Mouse (Mus musculus) hindbrain, postnatal 0 days (tissue): ENCODE data around the gene Zbtb6. TPM values are rescaled to one million over a fixed set of nuclear protein-coding genes. Genes with fewer than 3 reads are reported as not detected.

Source experiments
- ATAC-seq: fragments of 200-750 bp; cut with Nextera tagmentation; 2 replicates; pipeline ENCODE4 v1.8.0; 2017; ENCODE audit warnings: mild to moderate bottlenecking, moderate TSS enrichment, moderate library complexity
- DNase-seq: peaks from one replicate; pipeline ENCODE4 v3.0.0-alpha.2; 2015; ENCODE audit warnings: low spot score
- H3K27ac ChIP-seq: fragments of 300-500 bp; sonication (generic); 2 replicates; pipeline ENCODE4 v1.5.1; 2014; ENCODE audit warnings: mild to moderate bottlenecking
- H3K27me3 ChIP-seq: fragments of 300-500 bp; sonication (generic); 2 replicates; pipeline ENCODE4 v1.6.1; 2014; ENCODE audit warnings: low read length, mixed read lengths; ENCODE audit not compliant: insufficient read depth
- H3K36me3 ChIP-seq: fragments of 300-500 bp; sonication (generic); 2 replicates; pipeline ENCODE4 v1.6.1; 2014; ENCODE audit warnings: low read length, mixed read lengths; ENCODE audit not compliant: insufficient read depth
- H3K4me1 ChIP-seq: fragments of 300-500 bp; sonication (generic); 2 replicates; pipeline ENCODE4 v1.6.1; 2014; ENCODE audit warnings: antibody characterized with exemption, low read length, mixed read lengths; ENCODE audit not compliant: insufficient read depth
- H3K4me2 ChIP-seq: fragments of 300-500 bp; sonication (generic); 2 replicates; pipeline ENCODE4 v1.6.1; 2014; ENCODE audit warnings: low read depth, mild to moderate bottlenecking, low read length, moderate library complexity, mixed read lengths
- H3K4me3 ChIP-seq: fragments of 300-500 bp; sonication (generic); 2 replicates; pipeline ENCODE4 v1.5.1; 2014; ENCODE audit warnings: low read length
- H3K9ac ChIP-seq: fragments of 300-500 bp; sonication (generic); replicated peaks from 2 replicates; pipeline ENCODE4 v1.6.1; 2014; ENCODE audit warnings: mild to moderate bottlenecking, low read length, moderate library complexity, mixed read lengths
- H3K9me3 ChIP-seq: fragments of 300-500 bp; sonication (generic); 2 replicates; pipeline ENCODE4 v1.6.1; 2016; ENCODE audit warnings: low read length, mixed read lengths
- CTCF ChIP-seq: IDR thresholded peaks from 2 replicates; pipeline ENCODE4 v1.5.1; 2016; ENCODE audit warnings: antibody characterized with exemption, control low read depth, low read depth
- WGBS: fragments of 180-500 bp; shearing (Covaris S2); extraction: QIAGEN DNeasy Blood & Tissue Kit; methylation state at CpG from one replicate; pipeline ENCODE4 v1.1.7; 2014; 5-methylcytosine and 5-hydroxymethylcytosine counted together
- polyA plus RNA-seq: library from polyadenylated mRNA; unstranded; fragments of >200 nt; fragmentation: Nextera tagmentation; extraction: Ambion mirVana; gene quantifications from 2 replicates; pipeline ENCODE4 v1.2.1, GENCODE M21; 2015
- total RNA-seq: library from RNA; depleted of rRNA; stranded (reverse); fragments of >200 nt; gene quantifications from 2 replicates; pipeline ENCODE4 v1.2.3, GENCODE M21; 2014

The Zbtb6 gene
- total and polyA plus RNA-seq, 2 experiments from 2014 or later: 7.7 to 24.5 TPM

DNA sequence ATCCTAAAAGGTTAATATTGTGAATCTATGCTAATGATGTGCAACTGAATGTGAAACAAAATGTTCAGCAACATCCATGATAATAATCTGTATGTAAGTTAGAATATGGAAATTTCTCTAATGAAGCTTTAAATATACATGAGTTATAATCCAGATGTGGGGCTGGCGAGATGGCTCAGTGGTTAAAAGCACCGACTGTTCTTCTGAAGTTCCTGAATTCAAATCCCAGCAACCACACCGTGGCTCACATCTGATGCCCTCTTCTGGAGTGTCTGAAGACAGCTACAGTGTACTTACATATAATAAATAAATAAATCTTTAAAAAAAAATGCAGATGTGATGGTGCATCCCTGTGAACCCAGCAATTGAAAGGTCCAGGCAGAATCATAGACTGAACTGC lies 19.3 kb downstream of the Zbtb6 start:
- no peak for DNase-seq
- WGBS: 51% methylated on average over 3 of the region's 3 CpGs
- H3K27ac ChIP-seq: no peak overlapping the region

GRCm38 (mm10) chr2:37422306-37423304 lies 20.4 kb downstream of the Zbtb6 start, which contains the start of gene Rc3h2:
Gene Rc3h2, minus strand, starts transcription at chr2:37422903.
- TF ChIP-seq CTCF: no peak
- H3K27ac ChIP-seq: peak within 1 kb of the TSS; percentile 97
- H3K4me2 ChIP-seq: peak within 1 kb of the TSS; percentile 66
- peak; percentile 100 for ATAC-seq
- DNase-seq: peak; percentile 98
- no peaks in the 10 kb centered on the region; the same call in 1 of the 2 replicates for H3K36me3 ChIP-seq
- under 1% methylated on average over 54 of the region's 75 CpGs for WGBS
- peak within 1 kb of the TSS; percentile 96 for H3K4me3 ChIP-seq
- peak within 1 kb of the TSS; percentile 98 for H3K9ac ChIP-seq
- no peaks in the 10 kb centered on the region for H3K27me3 ChIP-seq
- H3K4me1 ChIP-seq: peaks cover 14% of the 10 kb centered on the region; the same call in 1 of the 2 replicates
- no peaks in the 10 kb centered on the region for H3K9me3 ChIP-seq

More for the DNA sequence above, 19.3 kb downstream of the Zbtb6 start:
- H3K4me3 ChIP-seq: no peak overlapping the region
- no peaks in the 10 kb centered on the region for H3K9me3 ChIP-seq
- H3K27me3 ChIP-seq: no peaks in the 10 kb centered on the region
- no peak overlapping the region for H3K9ac ChIP-seq
- ATAC-seq: no peak
- no peak overlapping the region for H3K4me2 ChIP-seq
- H3K4me1 ChIP-seq: peaks cover 14% of the 10 kb centered on the region; the same call in 1 of the 2 replicates
- H3K36me3 ChIP-seq: no peaks in the 10 kb centered on the region; the same call in 1 of the 2 replicates
- no peak for TF ChIP-seq CTCF

DNA sequence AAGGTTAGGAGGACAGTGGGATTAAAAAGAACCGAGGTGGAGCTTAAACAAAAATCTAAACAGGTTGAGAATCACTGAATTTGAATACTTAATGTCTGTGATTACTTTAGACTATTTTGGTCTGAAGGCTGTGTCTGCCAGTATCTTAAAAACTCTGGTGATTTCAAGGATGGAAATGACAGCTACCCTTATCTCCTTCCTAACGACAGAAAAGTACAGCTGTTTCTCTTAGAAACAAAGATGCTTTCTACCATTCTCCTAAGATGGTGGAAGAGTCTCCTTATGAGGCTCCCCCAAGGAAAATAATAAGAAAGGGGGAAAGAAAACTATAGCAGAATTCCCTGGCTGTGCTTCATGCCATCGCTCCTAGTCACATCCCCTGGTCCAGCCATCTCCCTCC lies 21.1 kb downstream of the Zbtb6 start:
- Histone ChIP-seq H3K27me3 (no peaks in the 10 kb centered on the region), H3K4me3 (peak overlapping the region; percentile 96), H3K4me1 (peaks cover 14% of the 10 kb centered on the region; the same call in 1 of the 2 replicates), H3K9ac (peak overlapping the region; percentile 98), H3K4me2 (peak overlapping the region; percentile 66), H3K9me3 (no peaks in the 10 kb centered on the region), H3K36me3 (no peaks in the 10 kb centered on the region; the same call in 1 of the 2 replicates), H3K27ac (peak overlapping the region; percentile 97)
- no peak for TF ChIP-seq CTCF
- no peak for ATAC-seq
- no peak for DNase-seq
- 5% methylated on average over 3 of the region's 3 CpGs for WGBS

- Histone ChIP-seq H3K4me2 (no peak overlapping the region), H3K36me3 (peaks cover 16% of the 10 kb centered on the region), H3K27me3 (no peaks in the 10 kb centered on the region), H3K4me3 (no peak overlapping the region), H3K4me1 (no peaks in the 10 kb centered on the region), H3K27ac (no peak overlapping the region), H3K9ac (no peak overlapping the region), H3K9me3 (no peaks in the 10 kb centered on the region)
- ATAC-seq (no peak), DNase-seq (peak; percentile 35)
- WGBS: 43% methylated on average over 1 of the region's 1 CpGs
- TF ChIP-seq CTCF: peak; percentile 33; the same call in 1 of the 2 replicates
These were observed 47.4 kb downstream of the Zbtb6 start for GRCm38 (mm10) chr2:37395539-37395938.

DNA sequence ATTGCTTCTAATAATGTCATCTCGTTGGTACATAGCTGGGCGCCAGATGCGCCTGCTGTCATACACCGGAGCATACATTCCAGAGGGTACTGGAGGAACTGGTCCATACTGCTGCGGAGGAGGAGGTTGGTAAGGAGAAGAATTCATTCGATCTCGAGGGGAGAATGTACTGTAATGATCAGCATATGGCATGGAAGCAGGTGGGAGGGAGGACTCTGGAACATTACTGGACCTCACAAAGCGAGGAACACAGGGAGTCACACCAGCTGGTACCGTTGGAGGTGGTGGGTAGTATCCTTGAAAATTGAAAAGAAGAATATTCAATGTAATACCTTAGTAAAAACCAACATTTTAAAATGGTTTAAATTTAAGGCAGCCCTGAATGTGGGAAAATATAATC lies 60.0 kb downstream of the Zbtb6 start:
- no peaks in the 10 kb centered on the region for H3K9me3 ChIP-seq
- no peak overlapping the region for H3K27ac ChIP-seq
- no peaks in the 10 kb centered on the region for H3K4me1 ChIP-seq
- no peak for DNase-seq
- no peak overlapping the region for H3K9ac ChIP-seq
- ATAC-seq: no peak
- H3K4me2 ChIP-seq: no peak overlapping the region
- H3K27me3 ChIP-seq: no peaks in the 10 kb centered on the region
- peaks cover 20% of the 10 kb centered on the region; the same call in 1 of the 2 replicates for H3K36me3 ChIP-seq
- 88% methylated on average over 9 of the region's 9 CpGs for whole genome bisulfite sequencing
- no peak overlapping the region for H3K4me3 ChIP-seq
- no peak for TF ChIP-seq CTCF

DNA sequence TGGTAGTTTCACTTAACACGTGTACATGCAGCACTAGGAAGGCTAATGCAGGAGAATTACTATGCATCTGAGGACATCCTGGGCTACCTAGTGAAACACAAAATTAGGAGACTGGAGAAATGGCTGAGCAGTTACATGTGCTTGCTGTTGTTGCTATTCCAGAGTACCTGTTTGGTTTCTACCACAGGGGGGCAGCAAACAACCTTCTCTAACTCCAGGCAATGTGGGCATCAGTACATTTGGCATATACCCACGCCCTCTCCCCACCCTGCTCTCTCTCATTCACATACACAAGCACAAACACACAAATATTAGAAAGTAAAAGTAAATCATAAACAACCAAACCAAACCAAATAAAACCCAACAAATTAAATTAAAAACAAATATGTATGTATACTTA lies 62.8 kb downstream of the Zbtb6 start:
- no peak overlapping the region for H3K4me3 ChIP-seq
- peak; percentile 76 for DNase-seq
- no peak overlapping the region for H3K9ac ChIP-seq
- ATAC-seq: 0 out of 2 replicates have a peak, but pooled peaks have one; percentile 56
- no peaks in the 10 kb centered on the region for H3K4me1 ChIP-seq
- no peaks in the 10 kb centered on the region for H3K9me3 ChIP-seq
- TF ChIP-seq CTCF: peak; percentile 79
- WGBS: 61% methylated on average over 2 of the region's 2 CpGs
- H3K4me2 ChIP-seq: no peak overlapping the region
- no peak overlapping the region for H3K27ac ChIP-seq
- peaks cover 34% of the 10 kb centered on the region for H3K36me3 ChIP-seq
- H3K27me3 ChIP-seq: no peaks in the 10 kb centered on the region
